Mouse (Mus musculus): ENCODE measurements around the gene Trim54. TPM values are rescaled to one million over a fixed set of nuclear protein-coding genes. Genes with fewer than 3 reads are reported as not detected.

Gene Trim54
- polyA plus RNA-seq, 1 experiment from 2014 or later: not detected

- no peak overlapping the region for H3K4me2 ChIP-seq (replicated peaks; ENCODE audit: low read depth)
- TF ChIP-seq CTCF (IDR thresholded peaks at IDR 0.05; ENCODE audit: low read depth): no peak
- 23% methylated on average over 10 of the region's 10 CpGs for WGBS
These were observed 400 bp downstream of the Trim54 start for GRCm38 (mm10) chr5:31116912-31117311.

GRCm38 (mm10) chr5:31121111-31121510 is 4.6 kb downstream of the Trim54 start:
- Histone ChIP-seq H3K4me1 (replicated peaks; ENCODE audit: control insufficient read depth, insufficient read depth, low read length) (no peaks in the 10 kb centered on the region), H3K4me2 (replicated peaks; ENCODE audit: low read depth) (no peak overlapping the region), H3K9me3 (ENCODE audit: control insufficient read depth) (no peaks in the 10 kb centered on the region), H3K27me3 (replicated peaks; ENCODE audit: control insufficient read depth, insufficient read depth, low read length) (0 out of 2 replicates have a peak, but pooled peaks cover 4% of the 10 kb centered on the region), H3K4me3 (ENCODE audit: low read depth, low read length) (no peak overlapping the region), H3K9ac (ENCODE audit: low read depth, low read length) (no peak overlapping the region), H3K27ac (ENCODE audit: low read depth, low read length) (no peak overlapping the region), H3K36me3 (ENCODE audit: control insufficient read depth, insufficient read depth) (no peaks in the 10 kb centered on the region)
- no peak for TF ChIP-seq CTCF (IDR thresholded peaks at IDR 0.05; ENCODE audit: low read depth)
- WGBS: 81% methylated on average over 8 of the region's 8 CpGs
- no peak for ATAC-seq

More at GRCm38 (mm10) chr5:31116912-31117311, 400 bp downstream of the Trim54 start:
- Histone ChIP-seq H3K9ac (ENCODE audit: low read depth, low read length) (no peak overlapping the region), H3K9me3 (ENCODE audit: control insufficient read depth) (no peaks in the 10 kb centered on the region), H3K27me3 (replicated peaks; ENCODE audit: control insufficient read depth, insufficient read depth, low read length) (0 out of 2 replicates have a peak, but pooled peaks cover 4% of the 10 kb centered on the region), H3K4me1 (replicated peaks; ENCODE audit: control insufficient read depth, insufficient read depth, low read length) (no peaks in the 10 kb centered on the region), H3K36me3 (ENCODE audit: control insufficient read depth, insufficient read depth) (no peaks in the 10 kb centered on the region), H3K4me3 (ENCODE audit: low read depth, low read length) (no peak overlapping the region), H3K27ac (ENCODE audit: low read depth, low read length) (no peak overlapping the region)
- no peak for ATAC-seq

- H3K27me3 ChIP-seq (replicated peaks; ENCODE audit: control insufficient read depth, insufficient read depth, low read length): no peaks in the 10 kb centered on the region
- ATAC-seq: no peak
- H3K27ac ChIP-seq (ENCODE audit: low read depth, low read length): no peak overlapping the region
- no peaks in the 10 kb centered on the region for H3K4me1 ChIP-seq (replicated peaks; ENCODE audit: control insufficient read depth, insufficient read depth, low read length)
- H3K36me3 ChIP-seq (ENCODE audit: control insufficient read depth, insufficient read depth): no peaks in the 10 kb centered on the region
- H3K9ac ChIP-seq (ENCODE audit: low read depth, low read length): no peak overlapping the region
- TF ChIP-seq CTCF (IDR thresholded peaks at IDR 0.05; ENCODE audit: low read depth): no peak
- no peak overlapping the region for H3K4me3 ChIP-seq (ENCODE audit: low read depth, low read length)
- H3K4me2 ChIP-seq (replicated peaks; ENCODE audit: low read depth): no peak overlapping the region
- WGBS: 47% methylated on average over 2 of the region's 2 CpGs
- no peaks in the 10 kb centered on the region for H3K9me3 ChIP-seq (ENCODE audit: control insufficient read depth)
These were observed 7.0 kb downstream of the Trim54 start for GRCm38 (mm10) chr5:31123481-31123880.

- Histone ChIP-seq H3K27me3 (replicated peaks; ENCODE audit: control insufficient read depth, insufficient read depth, low read length) (no peaks in the 10 kb centered on the region), H3K4me1 (replicated peaks; ENCODE audit: control insufficient read depth, insufficient read depth, low read length) (no peaks in the 10 kb centered on the region), H3K9ac (ENCODE audit: low read depth, low read length) (no peak overlapping the region), H3K4me3 (ENCODE audit: low read depth, low read length) (no peak overlapping the region), H3K27ac (ENCODE audit: low read depth, low read length) (no peak overlapping the region), H3K36me3 (ENCODE audit: control insufficient read depth, insufficient read depth) (no peaks in the 10 kb centered on the region), H3K9me3 (ENCODE audit: control insufficient read depth) (no peaks in the 10 kb centered on the region), H3K4me2 (replicated peaks; ENCODE audit: low read depth) (no peak overlapping the region)
- ATAC-seq: no peak
- WGBS: 40% methylated on average over 5 of the region's 5 CpGs
- TF ChIP-seq CTCF (IDR thresholded peaks at IDR 0.05; ENCODE audit: low read depth): no peak
These were observed 9.5 kb downstream of the Trim54 start for GRCm38 (mm10) chr5:31126050-31126449.

DNA sequence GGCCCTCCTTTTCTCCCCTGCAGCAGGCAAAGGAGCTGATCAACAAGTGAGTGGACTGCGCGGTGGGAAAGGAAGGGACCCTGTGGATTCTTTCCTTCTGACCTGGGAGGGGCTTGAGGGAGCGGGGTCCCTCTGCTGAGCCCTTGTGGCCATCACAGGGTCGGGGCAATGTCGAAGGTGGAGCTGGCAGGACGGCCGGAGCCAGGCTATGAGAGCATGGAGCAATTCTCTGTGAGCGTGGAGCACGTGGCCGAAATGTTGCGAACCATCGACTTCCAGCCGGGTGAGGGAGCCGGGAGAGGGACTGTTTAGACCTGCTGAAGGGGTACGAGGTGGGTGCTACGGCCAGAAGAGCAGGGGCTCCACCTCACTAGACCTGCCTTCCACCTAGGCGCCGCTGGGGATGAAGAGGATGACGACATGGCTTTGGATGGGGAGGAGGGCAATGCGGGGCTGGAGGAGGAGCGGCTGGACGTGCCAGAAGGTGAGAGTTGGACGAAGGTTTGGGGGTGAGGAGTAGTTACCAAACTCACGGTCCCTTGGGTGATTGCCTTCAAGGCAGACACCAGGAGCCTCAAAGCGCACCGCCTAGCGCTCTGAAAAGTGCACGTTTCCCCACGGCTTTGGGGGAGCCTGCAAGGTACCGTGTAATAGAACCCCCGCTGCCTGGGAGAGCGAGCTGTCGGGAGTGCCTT is 20.4 kb downstream of the Trim54 start:
- 0 out of 2 replicates have a peak, but pooled peaks cover 5% of the 10 kb centered on the region for H3K36me3 ChIP-seq (ENCODE audit: control insufficient read depth, insufficient read depth)
- no peaks in the 10 kb centered on the region for H3K4me1 ChIP-seq (replicated peaks; ENCODE audit: control insufficient read depth, insufficient read depth, low read length)
- no peak for TF ChIP-seq CTCF (IDR thresholded peaks at IDR 0.05; ENCODE audit: low read depth)
- no peak overlapping the region for H3K27ac ChIP-seq (ENCODE audit: low read depth, low read length)
- 2% methylated on average over 33 of the region's 33 CpGs for WGBS
- no peak overlapping the region for H3K4me2 ChIP-seq (replicated peaks; ENCODE audit: low read depth)
- peaks cover 56% of the 10 kb centered on the region for H3K27me3 ChIP-seq (replicated peaks; ENCODE audit: control insufficient read depth, insufficient read depth, low read length)
- no peak for ATAC-seq
- no peaks in the 10 kb centered on the region for H3K9me3 ChIP-seq (ENCODE audit: control insufficient read depth)
- no peak overlapping the region for H3K9ac ChIP-seq (ENCODE audit: low read depth, low read length)
- H3K4me3 ChIP-seq (ENCODE audit: low read depth, low read length): no peak overlapping the region

GRCm38 (mm10) chr5:31137658-31138057 is 21.1 kb downstream of the Trim54 start:
- H3K4me3 ChIP-seq (ENCODE audit: low read depth, low read length): no peak overlapping the region
- no peaks in the 10 kb centered on the region for H3K9me3 ChIP-seq (ENCODE audit: control insufficient read depth)
- 3% methylated on average over 13 of the region's 13 CpGs for WGBS
- ATAC-seq: no peak
- H3K27me3 ChIP-seq (replicated peaks; ENCODE audit: control insufficient read depth, insufficient read depth, low read length): peaks cover 56% of the 10 kb centered on the region
- H3K4me2 ChIP-seq (replicated peaks; ENCODE audit: low read depth): no peak overlapping the region
- H3K9ac ChIP-seq (ENCODE audit: low read depth, low read length): no peak overlapping the region
- H3K4me1 ChIP-seq (replicated peaks; ENCODE audit: control insufficient read depth, insufficient read depth, low read length): no peaks in the 10 kb centered on the region
- TF ChIP-seq CTCF (IDR thresholded peaks at IDR 0.05; ENCODE audit: low read depth): no peak
- H3K27ac ChIP-seq (ENCODE audit: low read depth, low read length): no peak overlapping the region
- 0 out of 2 replicates have a peak, but pooled peaks cover 5% of the 10 kb centered on the region for H3K36me3 ChIP-seq (ENCODE audit: control insufficient read depth, insufficient read depth)
